Mouse (Mus musculus): ENCODE measurements around the gene Prpf38b.

GRCm38 (mm10) chr3:108887618-108887975 is 23.9 kb downstream of the Prpf38b start:
- no peak for TF ChIP-seq POLR2A (IDR thresholded peaks at IDR 0.05; ENCODE audit: low read depth, low read length)
- TF ChIP-seq CTCF (IDR thresholded peaks at IDR 0.05; ENCODE audit: borderline replicate concordance, insufficient read depth, low read length), result no peak
